Mouse (Mus musculus): Measurements from ENCODE around the gene Plscr4. TPM values are rescaled to one million over a fixed set of nuclear protein-coding genes. Genes with fewer than 3 reads are reported as not detected.
A peak's percentile ranks its signal among the peaks of the same experiment; 100 is the strongest.

The Plscr4 gene
- polyA plus RNA-seq, 1 experiment from 2014 or later = 1.4 TPM

- Histone ChIP-seq H3K9me3 (ENCODE audit: control insufficient read depth, low read length) (no peaks in the 10 kb centered on the region), H3K27ac (ENCODE audit: low read length) (no peak overlapping the region), H3K4me1 (replicated peaks; ENCODE audit: control insufficient read depth, insufficient read depth, low read length) (no peaks in the 10 kb centered on the region), H3K4me3 (replicated peaks; ENCODE audit: low read length) (no peak overlapping the region), H3K36me3 (ENCODE audit: control insufficient read depth, insufficient read depth) (no peaks in the 10 kb centered on the region), H3K27me3 (replicated peaks; ENCODE audit: control insufficient read depth, insufficient read depth, low read length) (no peaks in the 10 kb centered on the region), H3K9ac (replicated peaks; ENCODE audit: low read depth, low read length) (no peak overlapping the region), H3K4me2 (ENCODE audit: low read length) (no peak overlapping the region)
- 36% methylated on average over 12 of the region's 12 CpGs for WGBS
- peak; percentile 90 for ATAC-seq
These were observed 42.7 kb downstream of the Plscr4 start for GRCm38 (mm10) chr9:92499710-92500410.

- WGBS = 68% methylated on average over 3 of the region's 3 CpGs
These were observed 47.1 kb downstream of the Plscr4 start for GRCm38 (mm10) chr9:92504256-92504655.

DNA sequence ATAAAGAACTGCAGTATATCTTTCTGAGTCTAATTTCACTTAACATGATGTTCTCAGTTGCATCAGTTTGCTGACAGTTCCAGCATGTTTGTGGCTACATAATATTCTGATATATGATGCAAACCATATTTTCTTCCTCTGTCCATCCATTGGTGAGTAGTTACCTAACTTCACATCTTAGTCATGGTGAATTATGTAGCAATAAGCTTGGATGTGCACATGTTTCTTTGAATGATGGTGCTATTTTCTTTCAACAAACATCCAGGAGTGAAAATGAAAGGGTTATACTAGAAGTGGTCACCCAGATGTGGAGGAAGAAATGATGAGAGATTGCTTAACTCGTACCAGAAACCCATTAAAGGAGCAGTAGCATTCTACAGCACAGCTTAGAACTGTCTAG is 47.7 kb downstream of the Plscr4 start:
- no peak for ATAC-seq
- Histone ChIP-seq H3K27me3 (replicated peaks; ENCODE audit: control insufficient read depth, insufficient read depth, low read length) (no peaks in the 10 kb centered on the region), H3K9me3 (ENCODE audit: control insufficient read depth, low read length) (no peaks in the 10 kb centered on the region), H3K9ac (replicated peaks; ENCODE audit: low read depth, low read length) (no peak overlapping the region), H3K4me2 (ENCODE audit: low read length) (no peak overlapping the region), H3K27ac (ENCODE audit: low read length) (no peak overlapping the region), H3K4me1 (replicated peaks; ENCODE audit: control insufficient read depth, insufficient read depth, low read length) (no peaks in the 10 kb centered on the region), H3K4me3 (replicated peaks; ENCODE audit: low read length) (no peak overlapping the region), H3K36me3 (ENCODE audit: control insufficient read depth, insufficient read depth) (no peaks in the 10 kb centered on the region)
- 66% methylated on average over 1 of the region's 1 CpGs for WGBS

More at GRCm38 (mm10) chr9:92504256-92504655, 47.1 kb downstream of the Plscr4 start:
- no peak overlapping the region for H3K9ac ChIP-seq (replicated peaks; ENCODE audit: low read depth, low read length)
- no peak overlapping the region for H3K4me2 ChIP-seq (ENCODE audit: low read length)
- ATAC-seq = no peak
- no peaks in the 10 kb centered on the region for H3K9me3 ChIP-seq (ENCODE audit: control insufficient read depth, low read length)
- H3K27ac ChIP-seq (ENCODE audit: low read length) = no peak overlapping the region
- H3K4me3 ChIP-seq (replicated peaks; ENCODE audit: low read length) = no peak overlapping the region
- H3K36me3 ChIP-seq (ENCODE audit: control insufficient read depth, insufficient read depth) = no peaks in the 10 kb centered on the region
- no peaks in the 10 kb centered on the region for H3K4me1 ChIP-seq (replicated peaks; ENCODE audit: control insufficient read depth, insufficient read depth, low read length)
- H3K27me3 ChIP-seq (replicated peaks; ENCODE audit: control insufficient read depth, insufficient read depth, low read length) = no peaks in the 10 kb centered on the region

DNA sequence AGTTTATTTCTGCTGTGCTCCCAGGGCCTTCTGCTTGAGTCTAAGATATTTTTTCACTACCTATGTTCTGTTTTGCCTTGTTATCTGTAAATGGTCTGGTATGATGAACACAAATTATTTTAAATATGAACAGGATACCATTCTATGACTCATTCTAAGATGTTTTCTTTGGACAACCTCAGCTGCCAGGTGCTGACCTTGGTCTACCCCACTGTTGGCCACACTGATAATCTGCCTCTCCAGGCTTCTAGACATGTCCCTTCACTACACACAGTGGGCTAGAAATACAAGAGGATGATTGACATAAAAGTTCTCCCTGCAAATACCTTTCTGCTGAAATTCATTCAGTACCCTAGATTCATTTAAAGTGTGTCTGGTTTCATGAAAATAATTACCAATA is 54.5 kb downstream of the Plscr4 start:
- H3K36me3 ChIP-seq (ENCODE audit: control insufficient read depth, insufficient read depth) = no peaks in the 10 kb centered on the region
- H3K9me3 ChIP-seq (ENCODE audit: control insufficient read depth, low read length) = no peaks in the 10 kb centered on the region
- H3K4me2 ChIP-seq (ENCODE audit: low read length) = no peak overlapping the region
- H3K27ac ChIP-seq (ENCODE audit: low read length) = no peak overlapping the region
- ATAC-seq = no peak
- no peak overlapping the region for H3K9ac ChIP-seq (replicated peaks; ENCODE audit: low read depth, low read length)
- H3K4me3 ChIP-seq (replicated peaks; ENCODE audit: low read length) = no peak overlapping the region
- H3K27me3 ChIP-seq (replicated peaks; ENCODE audit: control insufficient read depth, insufficient read depth, low read length) = no peaks in the 10 kb centered on the region
- no peaks in the 10 kb centered on the region for H3K4me1 ChIP-seq (replicated peaks; ENCODE audit: control insufficient read depth, insufficient read depth, low read length)

DNA sequence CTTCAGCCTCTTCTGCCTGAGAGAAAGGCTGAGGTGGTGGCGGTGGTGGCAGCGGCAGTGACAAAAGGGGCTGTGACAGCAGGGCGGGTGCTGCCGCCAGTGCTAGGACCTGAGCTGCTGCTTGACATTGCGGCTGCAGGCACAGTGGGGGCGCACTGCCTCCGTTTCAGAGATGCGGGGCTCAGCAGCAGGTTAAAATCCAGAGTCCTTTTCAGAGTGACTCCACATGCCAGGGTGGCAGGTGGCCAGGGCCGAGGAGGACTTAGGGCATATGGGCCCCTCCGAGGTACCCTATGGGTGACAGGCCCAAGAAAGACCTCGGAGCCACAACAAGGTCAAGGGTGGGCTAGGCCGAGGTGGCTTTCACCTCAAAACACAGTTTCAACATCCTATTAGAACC is 59.9 kb downstream of the Plscr4 start:
- H3K9me3 ChIP-seq (ENCODE audit: control insufficient read depth, low read length) = no peaks in the 10 kb centered on the region; the same call in 1 of the 2 replicates
- no peaks in the 10 kb centered on the region for H3K27me3 ChIP-seq (replicated peaks; ENCODE audit: control insufficient read depth, insufficient read depth, low read length)
- H3K4me3 ChIP-seq (replicated peaks; ENCODE audit: low read length) = no peak overlapping the region
- ATAC-seq = no peak
- no peak overlapping the region for H3K27ac ChIP-seq (ENCODE audit: low read length)
- H3K4me1 ChIP-seq (replicated peaks; ENCODE audit: control insufficient read depth, insufficient read depth, low read length) = no peaks in the 10 kb centered on the region
- WGBS = 97% methylated on average over 12 of the region's 12 CpGs
- no peaks in the 10 kb centered on the region for H3K36me3 ChIP-seq (ENCODE audit: control insufficient read depth, insufficient read depth)
- H3K4me2 ChIP-seq (ENCODE audit: low read length) = no peak overlapping the region
- H3K9ac ChIP-seq (replicated peaks; ENCODE audit: low read depth, low read length) = no peak overlapping the region

GRCm38 (mm10) chr9:92520751-92521150 is 63.6 kb downstream of the Plscr4 start:
- Histone ChIP-seq H3K4me2 (ENCODE audit: low read length) (no peak overlapping the region), H3K27ac (ENCODE audit: low read length) (no peak overlapping the region), H3K9me3 (ENCODE audit: control insufficient read depth, low read length) (no peaks in the 10 kb centered on the region; the same call in 1 of the 2 replicates), H3K4me3 (replicated peaks; ENCODE audit: low read length) (no peak overlapping the region), H3K27me3 (replicated peaks; ENCODE audit: control insufficient read depth, insufficient read depth, low read length) (no peaks in the 10 kb centered on the region), H3K4me1 (replicated peaks; ENCODE audit: control insufficient read depth, insufficient read depth, low read length) (no peaks in the 10 kb centered on the region), H3K36me3 (ENCODE audit: control insufficient read depth, insufficient read depth) (no peaks in the 10 kb centered on the region), H3K9ac (replicated peaks; ENCODE audit: low read depth, low read length) (no peak overlapping the region)
- 83% methylated on average over 10 of the region's 10 CpGs for WGBS
- no peak for ATAC-seq

DNA sequence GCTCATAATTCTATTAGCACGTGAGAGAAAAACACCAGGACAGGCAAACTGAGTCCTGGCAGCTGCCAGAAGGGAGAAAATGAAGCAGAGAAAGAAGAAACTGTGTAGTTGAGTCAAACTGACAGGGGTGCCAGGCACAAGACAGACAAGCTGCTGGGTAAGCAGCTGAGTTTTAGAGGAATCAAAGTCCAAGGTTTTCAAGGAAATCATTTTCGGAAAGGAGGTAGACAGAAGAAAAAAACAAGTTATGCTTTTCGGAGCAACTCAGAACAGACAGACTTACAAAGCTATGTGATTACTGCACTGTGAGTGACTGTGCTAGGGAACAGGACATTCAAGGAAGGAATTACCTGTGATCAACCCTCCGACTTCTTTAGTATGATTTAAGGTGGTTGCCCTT is 67.3 kb downstream of the Plscr4 start:
- Histone ChIP-seq H3K27ac (ENCODE audit: low read length) (no peak overlapping the region), H3K4me2 (ENCODE audit: low read length) (no peak overlapping the region), H3K4me1 (replicated peaks; ENCODE audit: control insufficient read depth, insufficient read depth, low read length) (no peaks in the 10 kb centered on the region), H3K9ac (replicated peaks; ENCODE audit: low read depth, low read length) (no peak overlapping the region), H3K9me3 (ENCODE audit: control insufficient read depth, low read length) (no peaks in the 10 kb centered on the region), H3K27me3 (replicated peaks; ENCODE audit: control insufficient read depth, insufficient read depth, low read length) (no peaks in the 10 kb centered on the region), H3K36me3 (ENCODE audit: control insufficient read depth, insufficient read depth) (no peaks in the 10 kb centered on the region), H3K4me3 (replicated peaks; ENCODE audit: low read length) (no peak overlapping the region)
- ATAC-seq = no peak
- 83% methylated on average over 4 of the region's 4 CpGs for WGBS

DNA sequence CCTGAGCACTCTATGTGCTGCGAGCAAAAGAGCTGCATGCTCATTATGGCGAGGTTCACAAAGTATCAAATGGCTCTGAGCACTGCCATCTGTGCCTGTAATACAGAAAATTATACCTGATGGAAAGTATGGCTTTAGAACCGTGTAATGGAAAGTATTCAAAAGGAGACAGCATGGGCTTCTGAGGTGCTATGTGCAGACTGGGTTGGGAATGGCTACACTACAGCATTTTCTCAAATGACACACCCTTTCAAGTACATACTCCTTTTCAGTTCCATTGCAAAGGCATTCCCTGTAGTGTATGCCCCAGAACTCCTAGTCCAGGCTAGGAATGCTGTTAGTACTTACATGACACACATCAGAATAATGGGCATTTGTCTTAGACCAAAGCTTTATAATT is 72.9 kb downstream of the Plscr4 start:
- Histone ChIP-seq H3K36me3 (ENCODE audit: control insufficient read depth, insufficient read depth) (no peaks in the 10 kb centered on the region), H3K27ac (ENCODE audit: low read length) (no peak overlapping the region), H3K4me3 (replicated peaks; ENCODE audit: low read length) (no peak overlapping the region), H3K9ac (replicated peaks; ENCODE audit: low read depth, low read length) (no peak overlapping the region), H3K4me1 (replicated peaks; ENCODE audit: control insufficient read depth, insufficient read depth, low read length) (no peaks in the 10 kb centered on the region), H3K9me3 (ENCODE audit: control insufficient read depth, low read length) (no peaks in the 10 kb centered on the region), H3K4me2 (ENCODE audit: low read length) (no peak overlapping the region), H3K27me3 (replicated peaks; ENCODE audit: control insufficient read depth, insufficient read depth, low read length) (no peaks in the 10 kb centered on the region)
- WGBS = 72% methylated on average over 3 of the region's 3 CpGs
- ATAC-seq = no peak

DNA sequence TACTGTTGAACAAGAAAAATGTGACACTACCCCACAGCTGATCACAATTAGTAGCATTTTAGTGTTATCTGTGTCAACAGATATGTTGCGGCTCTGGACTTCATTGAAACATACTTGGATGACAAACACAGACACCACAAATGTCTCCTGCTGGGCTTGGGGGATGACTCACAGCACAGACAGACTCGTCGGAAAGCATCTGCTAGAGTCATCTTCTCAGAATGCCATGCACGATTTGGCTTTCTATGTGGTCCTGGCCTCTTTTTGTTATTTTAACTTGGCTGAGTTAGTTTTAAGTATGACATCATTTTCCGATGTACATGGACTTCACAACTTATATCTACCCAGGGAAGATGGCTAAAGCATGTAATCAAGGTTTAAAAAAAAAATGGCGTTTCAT is 80.6 kb downstream of the Plscr4 start:
- 38% methylated on average over 6 of the region's 6 CpGs for WGBS
- Histone ChIP-seq H3K4me1 (replicated peaks; ENCODE audit: control insufficient read depth, insufficient read depth, low read length) (peaks cover under 1% of the 10 kb centered on the region; the same call in 1 of the 2 replicates), H3K4me2 (ENCODE audit: low read length) (no peak overlapping the region), H3K4me3 (replicated peaks; ENCODE audit: low read length) (no peak overlapping the region), H3K27ac (ENCODE audit: low read length) (no peak overlapping the region), H3K9me3 (ENCODE audit: control insufficient read depth, low read length) (no peaks in the 10 kb centered on the region), H3K36me3 (ENCODE audit: control insufficient read depth, insufficient read depth) (no peaks in the 10 kb centered on the region), H3K9ac (replicated peaks; ENCODE audit: low read depth, low read length) (no peak overlapping the region), H3K27me3 (replicated peaks; ENCODE audit: control insufficient read depth, insufficient read depth, low read length) (no peaks in the 10 kb centered on the region)
- no peak for ATAC-seq

DNA sequence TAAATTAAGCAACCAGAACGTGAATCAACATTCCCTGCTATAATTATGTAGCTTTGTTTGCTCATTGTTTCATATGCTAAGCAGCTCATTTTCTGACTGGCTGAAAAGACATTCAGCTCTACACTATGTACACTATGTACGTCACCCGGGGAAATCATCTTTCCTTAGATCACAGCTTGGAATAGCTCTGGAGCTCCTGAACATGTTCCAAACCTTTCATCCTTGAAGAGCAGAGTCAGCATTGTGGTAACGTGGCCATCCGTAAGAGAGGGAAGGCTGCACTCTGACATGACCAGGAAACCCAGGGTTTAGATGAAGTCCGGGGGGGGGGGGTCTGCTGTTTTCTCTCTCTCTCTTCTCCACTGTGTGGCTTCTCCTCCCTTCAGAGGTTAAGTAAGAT is 81.0 kb downstream of the Plscr4 start:
- Histone ChIP-seq H3K36me3 (ENCODE audit: control insufficient read depth, insufficient read depth) (no peaks in the 10 kb centered on the region), H3K9ac (replicated peaks; ENCODE audit: low read depth, low read length) (no peak overlapping the region), H3K4me3 (replicated peaks; ENCODE audit: low read length) (no peak overlapping the region), H3K4me2 (ENCODE audit: low read length) (peak overlapping the region; percentile 0; the same call in 1 of the 2 replicates), H3K9me3 (ENCODE audit: control insufficient read depth, low read length) (no peaks in the 10 kb centered on the region), H3K4me1 (replicated peaks; ENCODE audit: control insufficient read depth, insufficient read depth, low read length) (peaks cover 4% of the 10 kb centered on the region), H3K27me3 (replicated peaks; ENCODE audit: control insufficient read depth, insufficient read depth, low read length) (no peaks in the 10 kb centered on the region), H3K27ac (ENCODE audit: low read length) (no peak overlapping the region)
- peak; percentile 49 for ATAC-seq
- 23% methylated on average over 6 of the region's 6 CpGs for whole genome bisulfite sequencing
